14 mouse cellular contexts compared by ENCODE assay signal in the genomic region with DNA sequence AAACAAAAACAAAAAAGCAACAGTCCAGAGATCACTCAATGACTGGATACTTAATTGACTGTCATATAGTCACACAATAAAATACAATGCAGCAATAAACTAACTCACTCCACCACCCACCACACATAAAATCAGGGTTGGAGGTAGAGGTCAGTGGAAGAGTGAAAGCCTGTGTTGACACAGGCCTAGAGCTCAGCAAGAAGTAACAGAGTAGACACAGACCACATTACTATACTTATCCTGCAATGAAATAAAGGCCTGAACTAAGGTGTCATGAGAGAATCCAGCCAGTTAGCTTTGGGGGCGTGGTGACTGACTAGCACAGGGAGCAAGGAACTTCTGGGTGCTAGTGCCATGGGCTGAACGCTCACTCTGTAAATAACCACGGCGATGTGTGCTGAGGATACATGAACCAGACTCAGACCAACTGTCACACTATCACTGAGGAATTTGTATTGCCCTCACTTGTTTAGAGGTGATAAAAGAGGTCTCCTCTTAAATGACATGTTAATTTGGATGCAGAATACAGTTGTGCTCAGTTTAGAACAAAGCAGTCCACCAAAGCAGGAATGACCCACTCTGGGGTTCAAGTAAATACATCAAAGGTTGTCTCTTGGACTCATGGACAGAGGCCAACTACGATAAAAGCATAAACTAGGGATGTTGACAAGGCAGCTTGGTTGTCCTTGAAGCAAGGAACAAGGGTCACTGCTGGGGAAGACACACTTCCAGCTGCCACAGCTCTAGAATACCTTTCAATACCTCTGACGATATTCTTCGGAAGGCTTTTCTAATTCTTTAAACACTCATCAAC. TPM values are rescaled to one million over a fixed set of nuclear protein-coding genes. Genes with fewer than 3 reads are reported as not detected.
DNase-seq lines count a peak whose midpoint lies in the region; ATAC-seq lines count a peak whose summit lies in the region.
"Had no signal": no experiment of that assay in that cellular context is flagged by ENCODE, and none has a peak within 500 bp of the region (broad histone marks: within the 10 kb centered on the region; RNA-seq: fewer than 3 reads in every experiment).

No protein-coding gene starts in this region.

- no peaks in the 10 kb centered on the region for H3K27me3 ChIP-seq in heart, embryonic 14.5 days (ENCODE audit: control insufficient read depth, insufficient read depth, low read length)
- no peaks in the 10 kb centered on the region for H3K27me3 ChIP-seq in stomach, embryonic 16.5 days (ENCODE audit: control insufficient read depth, insufficient read depth, low read length)
- H3K27me3 ChIP-seq: midbrain, embryonic 15.5 days; neural tube, embryonic 15.5 days had no signal

- H3K27ac ChIP-seq in heart, embryonic 14.5 days (replicated peaks in 1 of 2; ENCODE audit: control insufficient read depth in 1 of 2, insufficient read depth in 1 of 2, low read depth in 2 of 2, low read length in 2 of 2), result peak overlapping the region; percentile 76 to 81
- no peak overlapping the region for H3K27ac ChIP-seq in stomach, embryonic 16.5 days (ENCODE audit: low read length)
- H3K27ac ChIP-seq: midbrain, embryonic 15.5 days; neural tube, embryonic 15.5 days had no signal

- WGBS in heart, embryonic 14.5 days, result 12% methylated on average over 7 of the region's 7 CpGs
- WGBS in stomach, embryonic 16.5 days, result 41% methylated on average over 7 of the region's 7 CpGs

- H3K9ac ChIP-seq in heart, embryonic 14.5 days (ENCODE audit: low read length), result no peak overlapping the region
- no peak overlapping the region for H3K9ac ChIP-seq in stomach, embryonic 16.5 days (ENCODE audit: low read length)
- H3K9ac ChIP-seq: midbrain, embryonic 15.5 days; neural tube, embryonic 15.5 days had no signal

- no peaks in the 10 kb centered on the region for H3K9me3 ChIP-seq in heart, embryonic 14.5 days (ENCODE audit: control insufficient read depth, low read length)
- H3K9me3 ChIP-seq in stomach, embryonic 16.5 days (replicated peaks; ENCODE audit: control insufficient read depth, low read length), result no peaks in the 10 kb centered on the region
- H3K9me3 ChIP-seq: midbrain, embryonic 15.5 days; neural tube, embryonic 15.5 days had no signal

- intact Hi-C loops in heart, postnatal 25 days (cut with DNase I), result loop anchor here (5.0 kb wide), 1 partner anchor 117 kb away; no protein-coding TSS in a partner anchor

- peak overlapping the region; percentile 44 for H3K4me2 ChIP-seq in heart, embryonic 14.5 days (ENCODE audit: low read length)
- H3K4me2 ChIP-seq in stomach, embryonic 16.5 days (ENCODE audit: low read depth, low read length), result no peak overlapping the region
- H3K4me2 ChIP-seq: midbrain, embryonic 15.5 days; neural tube, embryonic 15.5 days had no signal

- H3K4me3 ChIP-seq in heart, embryonic 14.5 days (ENCODE audit: control insufficient read depth in 1 of 2, insufficient read depth in 1 of 2, low read depth in 1 of 2, low read length in 2 of 2), result no peak overlapping the region
- no peak overlapping the region for H3K4me3 ChIP-seq in stomach, embryonic 16.5 days (replicated peaks; ENCODE audit: low read length)
- H3K4me3 ChIP-seq: midbrain, embryonic 15.5 days; neural tube, embryonic 15.5 days had no signal

- peak; percentile 90 for ATAC-seq in heart, embryonic 14.5 days (ENCODE audit: insufficient number of reproducible peaks, insufficient read depth, low FRiP score, low read depth)
- 0 out of 2 replicates have a peak, but pooled peaks have one; percentile 21 for ATAC-seq in stomach, embryonic 16.5 days (ENCODE audit: insufficient read depth, low FRiP score)
- ATAC-seq: midbrain, embryonic 15.5 days had no signal

- H3K4me1 ChIP-seq in heart, embryonic 14.5 days (ENCODE audit: control insufficient read depth in 2 of 2, insufficient read depth in 2 of 2, low read length in 2 of 2), result peaks cover 20 to 25% of the 10 kb centered on the region in 2 experiments
- 0 out of 2 replicates have a peak, but pooled peaks cover 6% of the 10 kb centered on the region for H3K4me1 ChIP-seq in stomach, embryonic 16.5 days (ENCODE audit: control insufficient read depth, insufficient read depth, low read length)
- H3K4me1 ChIP-seq: midbrain, embryonic 15.5 days; neural tube, embryonic 15.5 days had no signal

- peak; percentile 98 for DNase-seq in heart, adult 11 months
- DNase-seq in heart, postnatal 25 days (ENCODE audit: low spot score), result no peak
- peak; percentile 27 for DNase-seq in kidney, postnatal 10 days
- DNase-seq in right cerebral cortex, postnatal 4 days, result no peak
- no peak for DNase-seq in thymus, postnatal 25 days
- DNase-seq in retina, embryonic 14.5 days (ENCODE audit: low spot score), result no peak
- DNase-seq: cerebellum, postnatal 36 days; gastrocnemius, postnatal 14 days; lung, postnatal 36 days; thymus, postnatal 14 days had no signal

- no peaks in the 10 kb centered on the region; the same call in 1 of the 2 replicates for H3K36me3 ChIP-seq in heart, embryonic 14.5 days (ENCODE audit: control insufficient read depth, insufficient read depth, low read length)
- H3K36me3 ChIP-seq in stomach, embryonic 16.5 days (ENCODE audit: control insufficient read depth, insufficient read depth, low read length), result no peaks in the 10 kb centered on the region
- H3K36me3 ChIP-seq: midbrain, embryonic 15.5 days; neural tube, embryonic 15.5 days had no signal

RNA-seq across cellular contexts. Expression of gene Slc25a13, which starts 31.8 kb away (rescaled TPM):
- 100 to 1,000 TPM; 124 to 140 TPM for total RNA-seq in heart, postnatal 25 days (2021)
- polyA plus RNA-seq in heart, embryonic 14.5 days (2014; fragmentation: Nextera tagmentation; extraction: Ambion mirVana), result 56.4 and 68.3 TPM in 2 replicates
- 31.0 and 33.3 TPM in 2 replicates for polyA plus RNA-seq in stomach, embryonic 16.5 days (2015; fragmentation: Nextera tagmentation; extraction: Ambion mirVana)

Comparison
In these comparisons a context has a peak if more than half of its experiments do, and no peak if none do; other contexts are left out.
1. DNase-seq: peak in heart, adult 11 months (single experiment) and kidney, postnatal 10 days (single experiment); none in heart, postnatal 25 days (single experiment), right cerebral cortex, postnatal 4 days (single experiment), thymus, postnatal 25 days (single experiment) and retina, embryonic 14.5 days (single experiment).